Mouse (Mus musculus): ENCODE results near the gene Rps23. TPM values are rescaled to one million over a fixed set of nuclear protein-coding genes. Genes with fewer than 3 reads are reported as not detected.
"Not testable (repeated sequence)": the region's sequence is repeated elsewhere in the genome, so short reads cannot be mapped to it uniquely, and the experiment has no call there.

Gene Rps23
- polyA plus RNA-seq, 1 experiment from 2014 or later: 114 TPM

GRCm38 (mm10) chr13:90928266-90928665 lies 5.5 kb downstream of the Rps23 start:
- H3K27ac ChIP-seq (ENCODE audit: low read length); H3K4me3 ChIP-seq (replicated peaks; ENCODE audit: low read length); H3K9ac ChIP-seq (replicated peaks; ENCODE audit: low read depth, low read length); H3K9me3 ChIP-seq (ENCODE audit: control insufficient read depth, low read length); H3K4me1 ChIP-seq (replicated peaks; ENCODE audit: control insufficient read depth, insufficient read depth, low read length); ATAC-seq; H3K4me2 ChIP-seq (ENCODE audit: low read length); H3K27me3 ChIP-seq (replicated peaks; ENCODE audit: control insufficient read depth, insufficient read depth, low read length): not testable (repeated sequence)
- H3K36me3 ChIP-seq (ENCODE audit: control insufficient read depth, insufficient read depth): peaks cover 12% of the 10 kb centered on the region
- 92% methylated on average over 10 of the region's 10 CpGs for WGBS

- Histone ChIP-seq H3K9me3 (ENCODE audit: control insufficient read depth, low read length) (no peaks in the 10 kb centered on the region), H3K27ac (ENCODE audit: low read length) (no peak overlapping the region), H3K4me2 (ENCODE audit: low read length) (no peak overlapping the region), H3K4me3 (replicated peaks; ENCODE audit: low read length) (no peak overlapping the region), H3K27me3 (replicated peaks; ENCODE audit: control insufficient read depth, insufficient read depth, low read length) (no peaks in the 10 kb centered on the region), H3K4me1 (replicated peaks; ENCODE audit: control insufficient read depth, insufficient read depth, low read length) (no peaks in the 10 kb centered on the region), H3K9ac (replicated peaks; ENCODE audit: low read depth, low read length) (no peak overlapping the region), H3K36me3 (ENCODE audit: control insufficient read depth, insufficient read depth) (peaks cover 10% of the 10 kb centered on the region)
- peak; percentile 73 for ATAC-seq
- 22% methylated on average over 5 of the region's 5 CpGs for WGBS
These were observed 7.1 kb downstream of the Rps23 start for GRCm38 (mm10) chr13:90929847-90930246.

- ATAC-seq: no peak
These were observed 10.5 kb downstream of the Rps23 start for GRCm38 (mm10) chr13:90933256-90933655.

GRCm38 (mm10) chr13:90935852-90936251 lies 13.1 kb downstream of the Rps23 start:
- H3K9me3 ChIP-seq (ENCODE audit: control insufficient read depth, low read length): no peaks in the 10 kb centered on the region
- no peak overlapping the region for H3K4me2 ChIP-seq (ENCODE audit: low read length)
- H3K4me3 ChIP-seq (replicated peaks; ENCODE audit: low read length): no peak overlapping the region
- no peaks in the 10 kb centered on the region for H3K36me3 ChIP-seq (ENCODE audit: control insufficient read depth, insufficient read depth)
- H3K27ac ChIP-seq (ENCODE audit: low read length): no peak overlapping the region
- 84% methylated on average over 7 of the region's 7 CpGs for WGBS
- H3K9ac ChIP-seq (replicated peaks; ENCODE audit: low read depth, low read length): no peak overlapping the region
- ATAC-seq: no peak
- no peaks in the 10 kb centered on the region for H3K27me3 ChIP-seq (replicated peaks; ENCODE audit: control insufficient read depth, insufficient read depth, low read length)
- no peaks in the 10 kb centered on the region for H3K4me1 ChIP-seq (replicated peaks; ENCODE audit: control insufficient read depth, insufficient read depth, low read length)

More at GRCm38 (mm10) chr13:90933256-90933655, 10.5 kb downstream of the Rps23 start:
- WGBS: 46% methylated on average over 3 of the region's 3 CpGs
- H3K4me2 ChIP-seq (ENCODE audit: low read length): no peak overlapping the region
- no peaks in the 10 kb centered on the region for H3K9me3 ChIP-seq (ENCODE audit: control insufficient read depth, low read length)
- H3K4me3 ChIP-seq (replicated peaks; ENCODE audit: low read length): no peak overlapping the region
- H3K9ac ChIP-seq (replicated peaks; ENCODE audit: low read depth, low read length): no peak overlapping the region
- no peaks in the 10 kb centered on the region for H3K27me3 ChIP-seq (replicated peaks; ENCODE audit: control insufficient read depth, insufficient read depth, low read length)
- H3K4me1 ChIP-seq (replicated peaks; ENCODE audit: control insufficient read depth, insufficient read depth, low read length): no peaks in the 10 kb centered on the region
- H3K27ac ChIP-seq (ENCODE audit: low read length): no peak overlapping the region
- no peaks in the 10 kb centered on the region; the same call in 1 of the 2 replicates for H3K36me3 ChIP-seq (ENCODE audit: control insufficient read depth, insufficient read depth)

- H3K27me3 ChIP-seq (replicated peaks; ENCODE audit: control insufficient read depth, insufficient read depth, low read length): no peaks in the 10 kb centered on the region
- no peak overlapping the region for H3K27ac ChIP-seq (ENCODE audit: low read length)
- no peaks in the 10 kb centered on the region for H3K9me3 ChIP-seq (ENCODE audit: control insufficient read depth, low read length)
- H3K4me3 ChIP-seq (replicated peaks; ENCODE audit: low read length): no peak overlapping the region
- no peak overlapping the region for H3K4me2 ChIP-seq (ENCODE audit: low read length)
- 67% methylated on average over 6 of the region's 6 CpGs for WGBS
- H3K9ac ChIP-seq (replicated peaks; ENCODE audit: low read depth, low read length): no peak overlapping the region
- no peaks in the 10 kb centered on the region for H3K36me3 ChIP-seq (ENCODE audit: control insufficient read depth, insufficient read depth)
- no peak for ATAC-seq
- H3K4me1 ChIP-seq (replicated peaks; ENCODE audit: control insufficient read depth, insufficient read depth, low read length): no peaks in the 10 kb centered on the region
These were observed 16.4 kb downstream of the Rps23 start for GRCm38 (mm10) chr13:90939192-90939591.

- ATAC-seq: no peak
- no peaks in the 10 kb centered on the region for H3K27me3 ChIP-seq (replicated peaks; ENCODE audit: control insufficient read depth, insufficient read depth, low read length)
- no peaks in the 10 kb centered on the region for H3K36me3 ChIP-seq (ENCODE audit: control insufficient read depth, insufficient read depth)
- no peaks in the 10 kb centered on the region for H3K4me1 ChIP-seq (replicated peaks; ENCODE audit: control insufficient read depth, insufficient read depth, low read length)
- 59% methylated on average over 5 of the region's 5 CpGs for WGBS
- H3K27ac ChIP-seq (ENCODE audit: low read length): no peak overlapping the region
- H3K4me3 ChIP-seq (replicated peaks; ENCODE audit: low read length): no peak overlapping the region
- H3K4me2 ChIP-seq (ENCODE audit: low read length): no peak overlapping the region
- no peak overlapping the region for H3K9ac ChIP-seq (replicated peaks; ENCODE audit: low read depth, low read length)
- no peaks in the 10 kb centered on the region for H3K9me3 ChIP-seq (ENCODE audit: control insufficient read depth, low read length)
These were observed 16.8 kb downstream of the Rps23 start for GRCm38 (mm10) chr13:90939600-90939999.

GRCm38 (mm10) chr13:90958894-90959293 lies 36.1 kb downstream of the Rps23 start:
- no peak for ATAC-seq
- no peaks in the 10 kb centered on the region for H3K36me3 ChIP-seq (ENCODE audit: control insufficient read depth, insufficient read depth)
- no peaks in the 10 kb centered on the region for H3K27me3 ChIP-seq (replicated peaks; ENCODE audit: control insufficient read depth, insufficient read depth, low read length)
- 23% methylated on average over 2 of the region's 2 CpGs for WGBS
- H3K4me1 ChIP-seq (replicated peaks; ENCODE audit: control insufficient read depth, insufficient read depth, low read length): peaks cover 12% of the 10 kb centered on the region
- H3K4me3 ChIP-seq (replicated peaks; ENCODE audit: low read length): no peak overlapping the region
- no peak overlapping the region for H3K27ac ChIP-seq (ENCODE audit: low read length)
- H3K4me2 ChIP-seq (ENCODE audit: low read length): no peak overlapping the region
- no peak overlapping the region for H3K9ac ChIP-seq (replicated peaks; ENCODE audit: low read depth, low read length)
- H3K9me3 ChIP-seq (ENCODE audit: control insufficient read depth, low read length): no peaks in the 10 kb centered on the region

- ATAC-seq: no peak
- Histone ChIP-seq H3K4me3 (replicated peaks; ENCODE audit: low read length) (no peak overlapping the region), H3K4me2 (ENCODE audit: low read length) (no peak overlapping the region), H3K9ac (replicated peaks; ENCODE audit: low read depth, low read length) (no peak overlapping the region), H3K9me3 (ENCODE audit: control insufficient read depth, low read length) (no peaks in the 10 kb centered on the region), H3K27ac (ENCODE audit: low read length) (no peak overlapping the region), H3K27me3 (replicated peaks; ENCODE audit: control insufficient read depth, insufficient read depth, low read length) (no peaks in the 10 kb centered on the region), H3K36me3 (ENCODE audit: control insufficient read depth, insufficient read depth) (no peaks in the 10 kb centered on the region), H3K4me1 (replicated peaks; ENCODE audit: control insufficient read depth, insufficient read depth, low read length) (peaks cover 12% of the 10 kb centered on the region)
- 57% methylated on average over 8 of the region's 8 CpGs for WGBS
These were observed 37.8 kb downstream of the Rps23 start for GRCm38 (mm10) chr13:90960591-90960990.

- 50% methylated on average over 10 of the region's 10 CpGs for WGBS
These were observed 40.3 kb downstream of the Rps23 start for GRCm38 (mm10) chr13:90962836-90963760.

More at GRCm38 (mm10) chr13:90962836-90963760, 40.3 kb downstream of the Rps23 start:
- Histone ChIP-seq H3K4me1 (replicated peaks; ENCODE audit: control insufficient read depth, insufficient read depth, low read length) (peaks cover 12% of the 10 kb centered on the region), H3K4me3 (replicated peaks; ENCODE audit: low read length) (no peak overlapping the region), H3K36me3 (ENCODE audit: control insufficient read depth, insufficient read depth) (no peaks in the 10 kb centered on the region), H3K4me2 (ENCODE audit: low read length) (no peak overlapping the region), H3K9ac (replicated peaks; ENCODE audit: low read depth, low read length) (no peak overlapping the region), H3K27me3 (replicated peaks; ENCODE audit: control insufficient read depth, insufficient read depth, low read length) (no peaks in the 10 kb centered on the region), H3K27ac (ENCODE audit: low read length) (no peak overlapping the region), H3K9me3 (ENCODE audit: control insufficient read depth, low read length) (no peaks in the 10 kb centered on the region)
- ATAC-seq: no peak

Measured in forebrain, embryonic 16.5 days (tissue).